Mouse (Mus musculus) CH12.LX (cell line): ENCODE measurements around the gene Farsa. TPM values are rescaled to one million over a fixed set of nuclear protein-coding genes. Genes with fewer than 3 reads are reported as not detected.
A peak's percentile ranks its signal among the peaks of the same experiment; 100 is the strongest.

Source experiments
- DNase-seq: peaks from one replicate; pipeline ENCODE4 v3.0.0-alpha.2; 2013; ENCODE audit errors: extremely low read depth
- H3K27ac ChIP-seq: 2 replicates; pipeline ENCODE4 v1.5.1; 2012; ENCODE audit warnings: low read depth, mild to moderate bottlenecking, control low read depth, moderate library complexity; ENCODE audit not compliant: insufficient read depth
- H3K27me3 ChIP-seq: replicated peaks from 2 replicates; pipeline ENCODE3; 2012; ENCODE audit warnings: inconsistent platforms
- H3K36me3 ChIP-seq, 2 experiments: replicated peaks in 1 of 2; 2 replicates each; pipeline versions ENCODE3 to v1.6.1; 2012; ENCODE audit warnings: inconsistent platforms in 1 of 2, low read length in 1 of 2, mild to moderate bottlenecking in 1 of 2, mixed read lengths in 1 of 2, moderate library complexity in 1 of 2; ENCODE audit not compliant: control insufficient read depth in 1 of 2, insufficient read depth in 1 of 2
- H3K4me1 ChIP-seq, 2 experiments: 2 replicates each; pipeline ENCODE4 v1.6.1; 2012; ENCODE audit warnings: inconsistent platforms in 1 of 2, moderate library complexity in 1 of 2; ENCODE audit not compliant: insufficient read depth in 2 of 2, control insufficient read depth in 1 of 2
- H3K4me2 ChIP-seq: 2 replicates; pipeline ENCODE4 v1.6.1; 2012; ENCODE audit warnings: low read depth, mild to moderate bottlenecking, control low read depth; ENCODE audit not compliant: poor library complexity, insufficient read depth, severe bottlenecking
- H3K4me3 ChIP-seq, 3 experiments: fragments of 150-350 bp in 1 of 3; sonication (generic) in 1 of 3; replicated peaks in 1 of 3; 2 replicates each; pipeline versions ENCODE3 to v1.5.1; 2011 to 2012; ENCODE audit warnings: low read depth in 2 of 3, low read length in 2 of 3, mild to moderate bottlenecking in 2 of 3, moderate library complexity in 2 of 3, control low read depth in 1 of 3, improper control_type of control experiment in 1 of 3, inconsistent platforms in 1 of 3, mixed read lengths in 1 of 3; ENCODE audit not compliant: poor library complexity in 1 of 3
- H3K79me2 ChIP-seq: replicated peaks from 2 replicates; pipeline ENCODE4 v1.6.1; 2012; ENCODE audit warnings: mild to moderate bottlenecking, moderate library complexity; ENCODE audit not compliant: control insufficient read depth, poor library complexity, insufficient read depth, severe bottlenecking; ENCODE audit errors: extremely low read depth
- H3K9ac ChIP-seq: 2 replicates; pipeline ENCODE4 v1.6.1; 2012; ENCODE audit warnings: low read depth, mild to moderate bottlenecking, control low read depth, moderate library complexity; ENCODE audit not compliant: insufficient read depth
- H3K9me3 ChIP-seq: replicated peaks from 2 replicates; pipeline ENCODE3; 2012; ENCODE audit warnings: low read length, inconsistent platforms, mixed read lengths
- BHLHE40 ChIP-seq: IDR thresholded peaks from 2 replicates; pipeline ENCODE4 v1.6.1; 2011; ENCODE audit warnings: mild to moderate bottlenecking, low read depth, low read length, improper control_type of control experiment
- CHD1 ChIP-seq: IDR thresholded peaks from 2 replicates; pipeline ENCODE4 v1.6.1; 2012; ENCODE audit warnings: low read depth, low read length, improper control_type of control experiment, inconsistent platforms
- CTCF ChIP-seq, 2 experiments: IDR thresholded peaks in 1 of 2; conservative IDR thresholded peaks in 1 of 2; 2 replicates each; pipeline ENCODE4 v1.5.1; 2011 to 2012; ENCODE audit warnings: low read depth in 2 of 2, low read length in 2 of 2, improper control_type of control experiment in 1 of 2, inconsistent platforms in 1 of 2, mild to moderate bottlenecking in 1 of 2, moderate library complexity in 1 of 2
- ELF1 ChIP-seq: IDR thresholded peaks from 2 replicates; pipeline ENCODE4 v1.6.1; 2014; ENCODE audit warnings: low read depth, mild to moderate bottlenecking, inconsistent platforms, low read length, improper control_type of control experiment
- EP300 ChIP-seq: IDR thresholded peaks from 2 replicates; pipeline ENCODE4 v1.6.1; 2011; ENCODE audit warnings: low read length, improper control_type of control experiment
- ETS1 ChIP-seq: conservative IDR thresholded peaks from 2 replicates; pipeline ENCODE4 v1.6.1; 2012; ENCODE audit warnings: low read depth, mild to moderate bottlenecking, inconsistent platforms, low read length, improper control_type of control experiment, moderate library complexity
- IRF4 ChIP-seq: IDR thresholded peaks from 2 replicates; pipeline ENCODE4 v1.6.1; 2014; ENCODE audit warnings: low read depth, mild to moderate bottlenecking, inconsistent platforms, low read length, improper control_type of control experiment
- JUN ChIP-seq: IDR thresholded peaks from 2 replicates; pipeline ENCODE4 v1.6.1; 2011; ENCODE audit warnings: low read depth, mild to moderate bottlenecking, low read length, improper control_type of control experiment, moderate library complexity; ENCODE audit not compliant: insufficient read depth
- JUND ChIP-seq: conservative IDR thresholded peaks from 2 replicates; pipeline ENCODE4 v1.6.1; 2011; ENCODE audit warnings: low read depth, low read length, improper control_type of control experiment
- MAX ChIP-seq: IDR thresholded peaks from 2 replicates; pipeline ENCODE4 v1.6.1; 2011; ENCODE audit warnings: low read length, improper control_type of control experiment
- MEF2A ChIP-seq: IDR thresholded peaks from 2 replicates; pipeline ENCODE4 v1.6.1; 2014; ENCODE audit warnings: low read depth, mild to moderate bottlenecking, inconsistent platforms, low read length, improper control_type of control experiment, borderline replicate concordance
- NRF1 ChIP-seq: IDR thresholded peaks from 2 replicates; pipeline ENCODE4 v1.6.1; 2014; ENCODE audit warnings: low read depth, mild to moderate bottlenecking, inconsistent platforms, low read length, improper control_type of control experiment, moderate library complexity
- POLR2A ChIP-seq: IDR thresholded peaks from 2 replicates; pipeline ENCODE4 v1.6.1; 2011; ENCODE audit warnings: low read depth, mild to moderate bottlenecking, improper control_type of control experiment, low read length
- POLR2AphosphoS2 ChIP-seq: IDR thresholded peaks from 2 replicates; pipeline ENCODE4 v1.6.1; 2011; ENCODE audit warnings: low read depth, low read length, improper control_type of control experiment
- RAD21 ChIP-seq: IDR thresholded peaks from 2 replicates; pipeline ENCODE4 v1.6.1; 2011; ENCODE audit warnings: low read depth, mild to moderate bottlenecking, low read length, improper control_type of control experiment, moderate library complexity
- SIN3A ChIP-seq: IDR thresholded peaks from 2 replicates; pipeline ENCODE4 v1.6.1; 2012; ENCODE audit warnings: low read length, improper control_type of control experiment, inconsistent platforms
- UBTF ChIP-seq: IDR thresholded peaks from 2 replicates; pipeline ENCODE4 v1.6.1; 2012; ENCODE audit warnings: low read depth, mild to moderate bottlenecking, inconsistent platforms, low read length, improper control_type of control experiment, moderate library complexity
- USF1 ChIP-seq: IDR thresholded peaks from 2 replicates; pipeline ENCODE4 v1.6.1; 2014; ENCODE audit warnings: low read depth, mild to moderate bottlenecking, inconsistent platforms, low read length, improper control_type of control experiment
- USF2 ChIP-seq: conservative IDR thresholded peaks from 2 replicates; pipeline ENCODE4 v1.6.1; 2011; ENCODE audit warnings: low read depth, low read length, improper control_type of control experiment
- dilution Hi-C: fragments of 300-500 bp; cut with MboI; formaldehyde crosslinking; loops from 2 replicates; pipeline ENCODE4 v1.14.3; 2020; ENCODE audit warnings: low sequenced_read_pairs; ENCODE audit not compliant: extremely low pct_unique_long_range_greater_than_20kb, extremely low pct_ligation_motif_present
- in situ Hi-C: fragments of 300-500 bp; cut with MboI; formaldehyde crosslinking; loops from 3 replicates; pipeline ENCODE4 v1.14.3; 2019; ENCODE audit warnings: low sequenced_read_pairs, low pct_ligation_motif_present, low pct_unique_long_range_greater_than_20kb, mixed read lengths
- polyA plus RNA-seq: library from polyadenylated mRNA; unstranded; fragments of >175 nt; gene quantifications from 2 replicates; pipeline ENCODE4 v1.2.1, GENCODE M21; 2012; ENCODE audit warnings: low read depth; ENCODE audit not compliant: insufficient read length
- total RNA-seq, 2 experiments: library from RNA; depleted of rRNA; stranded (reverse); fragments of 300-350 nt in 1 of 2; fragments of >200 nt in 1 of 2; gene quantifications; 2 replicates each; pipeline ENCODE4 v1.2.3; 2012 to 2014

The Farsa gene
- total and polyA plus RNA-seq, 3 experiments: 142 to 175 (median 146) TPM

DNA sequence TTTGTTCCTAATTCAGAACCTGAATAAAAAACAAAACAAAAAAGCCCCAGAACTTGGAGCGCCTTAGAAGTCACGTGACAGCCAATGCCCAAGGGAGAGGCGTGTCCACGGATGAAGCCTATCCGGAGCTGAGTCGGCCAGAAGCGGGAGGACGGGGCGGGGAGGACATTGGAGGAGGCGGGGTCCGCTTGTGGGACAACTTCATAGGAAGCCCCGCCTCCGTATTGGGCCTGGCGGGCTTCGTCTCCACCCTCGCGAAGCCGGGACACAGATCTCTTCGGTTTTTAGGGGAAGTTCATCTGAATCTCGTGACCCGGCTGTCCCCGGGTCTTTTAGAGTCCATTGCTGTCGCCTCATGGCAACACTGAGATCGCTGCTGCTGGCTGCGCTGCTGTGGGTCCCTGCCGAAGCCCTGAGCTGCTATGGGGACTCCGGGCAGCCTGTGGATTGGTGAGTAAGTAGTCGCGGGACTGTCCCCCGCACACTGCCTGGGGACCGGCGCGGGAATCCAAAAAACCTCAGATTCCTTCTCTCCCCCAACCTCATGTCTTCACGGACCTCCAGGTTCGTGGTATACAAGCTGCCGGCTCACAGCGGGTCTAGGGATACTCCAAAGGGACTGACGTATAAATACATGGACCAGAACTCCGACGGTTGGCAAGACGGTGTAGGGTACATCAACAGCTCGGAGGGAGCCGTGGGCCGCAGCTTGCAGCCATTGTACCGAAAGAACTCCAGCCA is 51.8 kb downstream of the Farsa start, which contains the start of gene Dnase2a (continued):
- no peak for TF ChIP-seq POLR2AphosphoS2
- no peak for TF ChIP-seq UBTF
- TF ChIP-seq IRF4: peak; percentile 42; the same call in 1 of the 2 replicates
- TF ChIP-seq ELF1: peak; percentile 50; the same call in 1 of the 2 replicates
- TF ChIP-seq, all 38 proteins: peak for 16

DNA sequence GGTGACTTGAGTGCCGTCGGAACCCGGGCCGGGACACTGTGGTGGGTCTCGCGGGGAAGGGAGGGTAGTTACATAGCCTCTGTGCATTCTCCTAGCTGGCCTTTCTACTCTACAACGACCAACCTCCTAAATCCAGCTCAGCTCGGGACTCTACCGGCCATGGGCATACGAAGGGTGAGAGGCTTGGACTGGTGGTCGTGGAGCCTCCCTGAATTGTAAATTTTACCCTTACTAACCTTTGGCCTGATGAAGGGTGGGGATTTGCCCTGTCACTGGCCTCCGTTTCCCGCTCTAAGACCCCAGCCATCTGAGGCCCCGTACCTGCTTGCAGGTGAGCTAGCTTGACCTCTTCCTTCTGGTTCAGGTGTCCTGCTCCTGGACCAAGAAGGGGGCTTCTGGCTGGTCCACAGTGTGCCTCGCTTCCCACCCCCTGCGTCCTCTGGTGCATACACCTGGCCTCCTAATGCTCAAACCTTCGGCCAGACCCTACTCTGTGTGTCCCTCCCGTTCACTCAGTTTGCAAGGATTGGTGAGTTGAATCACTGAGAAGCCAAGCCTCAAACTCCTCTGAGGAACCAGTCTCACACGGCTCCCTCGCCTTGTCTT is 52.5 kb downstream of the Farsa start:
- Histone ChIP-seq H3K27me3 (peaks cover 9% of the 10 kb centered on the region), H3K79me2 (no peaks in the 10 kb centered on the region), H3K4me2 (peak overlapping the region; percentile 40), H3K4me1 (peaks cover 8 to 15% of the 10 kb centered on the region in 2 experiments), H3K4me3 (peak overlapping the region; percentile 63 to 68 (median 64)), H3K9ac (peak overlapping the region; percentile 72), H3K27ac (no peak overlapping the region), H3K36me3 (peaks cover 12 to 45% of the 10 kb centered on the region in 2 experiments), H3K9me3 (peaks cover 13% of the 10 kb centered on the region)
- dilution Hi-C loops (no loop called here), in situ Hi-C loops (no loop called here)
- TF ChIP-seq MEF2A (no peak), UBTF (no peak), MAX (no peak), JUND (no peak), NRF1 (no peak), ETS1 (no peak), JUN (no peak), ELF1 (no peak), CHD1 (no peak), CTCF (conservative IDR thresholded peaks at IDR 0.05 in 1 of 2, IDR thresholded peaks at IDR 0.05 in 1 of 2; ENCODE audit: low read depth in 2 of 2, low read length in 2 of 2) (no peak), USF1 (no peak), SIN3A (no peak), BHLHE40 (no peak), EP300 (no peak), POLR2AphosphoS2 (no peak), POLR2A (no peak), RAD21 (no peak), USF2 (no peak)
- no peak for DNase-seq
